Mouse (Mus musculus): ENCODE results near the gene Scrt2.

GRCm38 (mm10) chr2:152112970-152113369 lies 31.6 kb downstream of the Scrt2 start:
- TF ChIP-seq CTCF (IDR thresholded peaks at IDR 0.05; ENCODE audit: low read depth) (no peak), EP300 (optimal IDR thresholded peaks at IDR 0.05) (no peak)
